Mouse (Mus musculus): ENCODE data around the gene Prkab2. TPM values are rescaled to one million over a fixed set of nuclear protein-coding genes. Genes with fewer than 3 reads are reported as not detected.
A peak's percentile ranks its signal among the peaks of the same experiment; 100 is the strongest.

Gene Prkab2
- polyA plus RNA-seq, 1 experiment from 2014 or later = 5.2 TPM

DNA sequence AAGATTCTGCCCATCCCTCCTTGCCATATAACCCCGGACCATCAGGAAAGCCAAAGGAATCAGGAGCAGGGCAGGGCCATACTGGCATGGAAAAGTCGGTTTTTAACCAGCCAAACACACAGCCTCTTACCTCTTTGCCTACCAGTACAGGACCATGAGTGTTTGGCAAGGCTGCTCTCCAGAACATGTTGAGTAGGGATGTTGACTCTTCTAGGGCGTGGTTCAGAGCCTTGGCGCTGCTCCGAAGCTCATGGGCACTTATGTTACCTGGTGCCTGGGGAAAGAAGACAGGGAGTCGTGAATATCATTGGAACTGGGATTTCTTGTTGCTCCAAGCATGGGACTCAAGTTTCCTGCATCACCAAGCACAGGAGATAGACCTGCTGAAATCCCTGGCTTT lies 35.8 kb downstream of the Prkab2 start:
- WGBS = 67% methylated on average over 6 of the region's 6 CpGs
- ATAC-seq (ENCODE audit: low read depth) = peak; percentile 86
- Histone ChIP-seq H3K27me3 (ENCODE audit: control insufficient read depth, insufficient read depth, low read depth, low read length) (no peaks in the 10 kb centered on the region), H3K4me3 (ENCODE audit: low read length) (no peak overlapping the region), H3K4me2 (ENCODE audit: low read depth, low read length) (no peak overlapping the region), H3K9ac (ENCODE audit: low read length) (no peak overlapping the region), H3K27ac (ENCODE audit: low read length) (0 out of 2 replicates have a peak overlapping the region, but pooled peaks have one; percentile 13), H3K36me3 (ENCODE audit: control insufficient read depth, insufficient read depth, low read length) (no peaks in the 10 kb centered on the region), H3K4me1 (replicated peaks; ENCODE audit: control insufficient read depth, insufficient read depth, low read length) (peaks cover 15% of the 10 kb centered on the region), H3K9me3 (ENCODE audit: control insufficient read depth, low read length) (no peaks in the 10 kb centered on the region)

DNA sequence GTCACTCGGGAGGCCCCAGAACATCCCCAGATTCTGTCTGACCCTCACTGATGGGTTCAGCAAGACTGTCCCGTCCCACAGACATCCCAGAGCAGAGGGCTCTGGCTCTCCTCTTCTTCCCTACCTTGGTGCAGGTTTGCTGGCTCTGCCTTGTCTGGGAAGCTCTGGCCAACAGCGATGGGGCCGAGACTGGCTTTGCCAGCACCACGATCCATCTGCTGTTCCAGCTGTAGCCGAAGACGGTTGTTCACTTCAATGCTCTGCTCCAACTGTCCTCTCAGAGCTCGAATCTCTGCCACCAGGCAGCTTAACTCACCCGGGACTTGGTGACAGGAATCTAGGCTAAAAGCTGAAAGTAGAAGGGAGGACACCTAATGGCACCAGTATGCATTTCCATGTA lies 38.9 kb downstream of the Prkab2 start:
- ATAC-seq (ENCODE audit: low read depth) = no peak
- H3K9me3 ChIP-seq (ENCODE audit: control insufficient read depth, low read length) = no peaks in the 10 kb centered on the region
- WGBS = 76% methylated on average over 9 of the region's 9 CpGs
- no peak overlapping the region for H3K27ac ChIP-seq (ENCODE audit: low read length)
- no peak overlapping the region for H3K9ac ChIP-seq (ENCODE audit: low read length)
- H3K4me3 ChIP-seq (ENCODE audit: low read length) = no peak overlapping the region
- H3K4me1 ChIP-seq (replicated peaks; ENCODE audit: control insufficient read depth, insufficient read depth, low read length) = peaks cover 11% of the 10 kb centered on the region
- no peaks in the 10 kb centered on the region for H3K27me3 ChIP-seq (ENCODE audit: control insufficient read depth, insufficient read depth, low read depth, low read length)
- H3K36me3 ChIP-seq (ENCODE audit: control insufficient read depth, insufficient read depth, low read length) = no peaks in the 10 kb centered on the region
- no peak overlapping the region for H3K4me2 ChIP-seq (ENCODE audit: low read depth, low read length)

DNA sequence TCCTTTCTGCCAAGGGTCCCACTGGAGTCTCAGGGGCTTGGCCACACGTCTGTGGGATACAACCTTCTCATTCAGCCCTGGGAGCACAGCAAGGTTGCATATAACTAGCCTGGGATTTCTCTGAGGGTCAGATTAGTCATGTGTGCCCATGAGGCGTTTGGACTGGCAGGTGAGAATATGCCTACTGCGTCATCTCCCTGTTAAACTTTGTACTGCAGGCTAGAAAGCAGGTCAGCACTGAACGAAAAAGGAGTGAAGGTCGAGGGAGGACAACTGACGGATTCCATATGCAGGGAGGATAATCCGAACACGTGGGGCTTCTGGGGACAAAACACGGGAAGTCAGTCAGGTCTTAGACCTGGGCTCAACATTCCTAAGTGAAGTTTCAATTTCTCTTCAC lies 39.3 kb downstream of the Prkab2 start:
- no peaks in the 10 kb centered on the region for H3K27me3 ChIP-seq (ENCODE audit: control insufficient read depth, insufficient read depth, low read depth, low read length)
- no peak overlapping the region for H3K4me3 ChIP-seq (ENCODE audit: low read length)
- H3K27ac ChIP-seq (ENCODE audit: low read length) = no peak overlapping the region
- H3K9ac ChIP-seq (ENCODE audit: low read length) = no peak overlapping the region
- no peaks in the 10 kb centered on the region for H3K9me3 ChIP-seq (ENCODE audit: control insufficient read depth, low read length)
- no peak for ATAC-seq (ENCODE audit: low read depth)
- H3K4me2 ChIP-seq (ENCODE audit: low read depth, low read length) = no peak overlapping the region
- WGBS = 61% methylated on average over 9 of the region's 9 CpGs
- H3K36me3 ChIP-seq (ENCODE audit: control insufficient read depth, insufficient read depth, low read length) = no peaks in the 10 kb centered on the region
- H3K4me1 ChIP-seq (replicated peaks; ENCODE audit: control insufficient read depth, insufficient read depth, low read length) = peaks cover 11% of the 10 kb centered on the region

DNA sequence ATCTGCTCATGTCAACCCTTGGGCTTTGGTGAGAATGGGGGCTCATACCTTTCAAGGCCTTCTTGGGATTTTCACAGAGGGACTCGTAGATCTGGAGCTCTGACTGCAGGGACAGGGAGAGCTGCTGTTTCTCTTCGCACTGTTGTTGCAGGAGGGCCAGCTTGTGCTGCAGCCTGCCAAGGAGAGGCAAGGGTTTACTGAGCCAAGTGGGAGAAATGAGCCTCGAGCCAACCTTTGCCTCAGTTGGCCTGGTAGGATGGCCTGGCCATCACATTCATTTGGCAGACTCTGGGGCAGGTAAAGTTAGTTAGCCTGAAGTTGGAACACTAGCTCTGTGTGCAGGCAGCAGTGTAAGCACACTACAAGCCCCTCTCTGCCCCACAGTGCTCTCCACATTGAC lies 41.1 kb downstream of the Prkab2 start:
- no peaks in the 10 kb centered on the region for H3K27me3 ChIP-seq (ENCODE audit: control insufficient read depth, insufficient read depth, low read depth, low read length)
- H3K4me2 ChIP-seq (ENCODE audit: low read depth, low read length) = no peak overlapping the region
- no peaks in the 10 kb centered on the region for H3K36me3 ChIP-seq (ENCODE audit: control insufficient read depth, insufficient read depth, low read length)
- H3K9me3 ChIP-seq (ENCODE audit: control insufficient read depth, low read length) = no peaks in the 10 kb centered on the region
- peaks cover 4% of the 10 kb centered on the region; the same call in 1 of the 2 replicates for H3K4me1 ChIP-seq (replicated peaks; ENCODE audit: control insufficient read depth, insufficient read depth, low read length)
- H3K4me3 ChIP-seq (ENCODE audit: low read length) = no peak overlapping the region
- WGBS = 83% methylated on average over 3 of the region's 3 CpGs
- H3K9ac ChIP-seq (ENCODE audit: low read length) = no peak overlapping the region
- ATAC-seq (ENCODE audit: low read depth) = no peak
- no peak overlapping the region for H3K27ac ChIP-seq (ENCODE audit: low read length)

DNA sequence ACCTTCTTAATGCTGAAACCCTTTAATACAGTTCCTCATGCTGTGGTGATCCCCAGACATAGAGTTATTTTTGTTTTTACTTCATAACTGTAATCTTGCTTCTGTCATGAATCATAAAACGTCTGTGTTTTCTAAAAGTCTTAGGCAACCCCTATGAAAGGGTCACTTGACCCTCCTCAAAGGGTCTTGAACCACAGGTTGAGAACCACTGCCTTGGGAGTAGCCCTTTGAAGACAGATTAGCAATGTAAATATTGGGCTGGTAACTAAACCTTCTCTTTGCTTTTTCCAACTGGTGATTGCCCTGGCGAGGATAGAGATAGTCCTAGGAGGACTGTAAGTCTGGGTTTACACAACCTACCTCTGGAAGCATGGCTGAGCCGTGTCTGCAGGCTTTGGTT lies 43.2 kb downstream of the Prkab2 start:
- ATAC-seq (ENCODE audit: low read depth) = no peak
- no peaks in the 10 kb centered on the region for H3K9me3 ChIP-seq (ENCODE audit: control insufficient read depth, low read length)
- 28% methylated on average over 3 of the region's 3 CpGs for WGBS
- no peak overlapping the region for H3K9ac ChIP-seq (ENCODE audit: low read length)
- H3K4me2 ChIP-seq (ENCODE audit: low read depth, low read length) = no peak overlapping the region
- no peak overlapping the region for H3K4me3 ChIP-seq (ENCODE audit: low read length)
- H3K4me1 ChIP-seq (replicated peaks; ENCODE audit: control insufficient read depth, insufficient read depth, low read length) = no peaks in the 10 kb centered on the region
- H3K27me3 ChIP-seq (ENCODE audit: control insufficient read depth, insufficient read depth, low read depth, low read length) = no peaks in the 10 kb centered on the region
- no peaks in the 10 kb centered on the region for H3K36me3 ChIP-seq (ENCODE audit: control insufficient read depth, insufficient read depth, low read length)
- H3K27ac ChIP-seq (ENCODE audit: low read length) = no peak overlapping the region

DNA sequence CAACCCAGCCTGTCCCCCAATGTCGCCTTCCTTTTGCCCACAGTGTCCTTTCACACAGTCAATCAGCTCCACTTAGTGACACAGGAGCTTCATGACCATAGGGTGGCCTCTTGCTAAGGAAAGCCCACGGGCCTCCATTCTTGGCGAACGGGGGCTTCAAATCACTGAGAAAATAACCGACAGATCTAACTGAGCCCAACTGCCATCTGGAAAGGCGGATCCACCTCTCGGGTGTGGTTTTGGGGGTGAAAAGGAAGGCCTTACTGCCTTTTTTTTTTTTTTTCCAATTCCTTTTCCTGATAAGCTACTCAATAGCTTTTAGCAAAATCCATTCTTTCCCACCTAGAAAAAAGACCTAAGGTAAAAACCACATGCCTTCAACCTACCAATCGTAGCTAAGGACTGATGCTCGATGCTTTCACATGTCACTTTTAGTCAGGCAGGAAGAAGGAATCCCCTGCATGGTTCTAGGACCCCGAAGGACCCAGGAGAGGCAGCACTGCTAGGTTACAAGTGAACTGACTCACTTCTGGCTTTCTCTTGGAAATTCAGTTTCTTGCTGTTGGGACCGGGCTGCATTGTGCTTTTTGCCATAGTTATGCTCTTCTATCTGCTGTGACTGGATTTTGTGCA lies 44.6 kb downstream of the Prkab2 start:
- H3K27ac ChIP-seq (ENCODE audit: low read length) = no peak overlapping the region
- no peak overlapping the region for H3K4me3 ChIP-seq (ENCODE audit: low read length)
- no peak for ATAC-seq (ENCODE audit: low read depth)
- no peak overlapping the region for H3K4me2 ChIP-seq (ENCODE audit: low read depth, low read length)
- WGBS = 86% methylated on average over 11 of the region's 11 CpGs
- H3K27me3 ChIP-seq (ENCODE audit: control insufficient read depth, insufficient read depth, low read depth, low read length) = no peaks in the 10 kb centered on the region
- H3K36me3 ChIP-seq (ENCODE audit: control insufficient read depth, insufficient read depth, low read length) = no peaks in the 10 kb centered on the region
- H3K4me1 ChIP-seq (replicated peaks; ENCODE audit: control insufficient read depth, insufficient read depth, low read length) = no peaks in the 10 kb centered on the region
- H3K9ac ChIP-seq (ENCODE audit: low read length) = no peak overlapping the region
- H3K9me3 ChIP-seq (ENCODE audit: control insufficient read depth, low read length) = no peaks in the 10 kb centered on the region

DNA sequence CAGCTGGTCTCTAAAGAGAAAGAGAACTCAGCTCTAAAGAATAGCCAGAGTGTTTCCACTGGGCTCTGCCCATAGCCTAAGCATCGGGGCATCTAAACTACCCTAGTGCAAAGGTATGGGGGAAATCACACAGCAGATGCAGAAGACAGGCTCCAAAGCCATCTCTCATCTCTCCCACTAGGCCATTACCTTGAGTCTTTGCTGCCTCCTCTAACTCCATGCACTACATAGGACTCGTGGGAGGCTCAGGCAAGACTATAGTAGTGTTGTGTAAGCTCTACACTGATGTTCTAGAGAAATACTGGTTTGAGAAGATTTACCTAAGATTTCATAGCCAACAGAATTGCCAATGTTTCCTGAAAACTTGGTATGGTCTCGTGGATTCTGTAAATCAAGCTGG lies 47.5 kb downstream of the Prkab2 start:
- WGBS = 72% methylated on average over 3 of the region's 3 CpGs
- Histone ChIP-seq H3K27ac (ENCODE audit: low read length) (no peak overlapping the region), H3K9ac (ENCODE audit: low read length) (no peak overlapping the region), H3K9me3 (ENCODE audit: control insufficient read depth, low read length) (no peaks in the 10 kb centered on the region), H3K4me2 (ENCODE audit: low read depth, low read length) (no peak overlapping the region), H3K27me3 (ENCODE audit: control insufficient read depth, insufficient read depth, low read depth, low read length) (no peaks in the 10 kb centered on the region), H3K36me3 (ENCODE audit: control insufficient read depth, insufficient read depth, low read length) (no peaks in the 10 kb centered on the region), H3K4me1 (replicated peaks; ENCODE audit: control insufficient read depth, insufficient read depth, low read length) (no peaks in the 10 kb centered on the region), H3K4me3 (ENCODE audit: low read length) (no peak overlapping the region)
- ATAC-seq (ENCODE audit: low read depth) = no peak

DNA sequence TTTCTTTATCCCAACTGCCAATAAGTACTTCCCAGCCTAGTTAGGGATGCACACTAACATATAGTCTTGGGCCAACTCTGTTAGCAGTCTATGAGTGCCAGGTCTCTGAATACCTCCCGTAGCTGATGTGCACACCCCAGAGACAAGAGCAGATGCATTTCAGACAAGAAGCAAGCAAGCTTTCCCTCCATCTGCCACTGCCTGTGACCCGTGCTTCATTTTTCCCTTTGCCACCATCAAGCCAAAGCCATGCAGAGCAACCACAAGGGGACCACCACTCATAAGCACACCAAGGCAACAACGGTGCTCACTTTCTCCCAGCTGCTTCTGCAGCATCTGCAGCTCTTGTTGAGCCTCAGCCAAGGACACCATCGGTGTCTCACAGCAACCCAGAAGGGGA lies 48.6 kb downstream of the Prkab2 start:
- Histone ChIP-seq H3K4me1 (replicated peaks; ENCODE audit: control insufficient read depth, insufficient read depth, low read length) (no peaks in the 10 kb centered on the region), H3K4me3 (ENCODE audit: low read length) (no peak overlapping the region), H3K27ac (ENCODE audit: low read length) (no peak overlapping the region), H3K9ac (ENCODE audit: low read length) (no peak overlapping the region), H3K27me3 (ENCODE audit: control insufficient read depth, insufficient read depth, low read depth, low read length) (no peaks in the 10 kb centered on the region), H3K4me2 (ENCODE audit: low read depth, low read length) (no peak overlapping the region), H3K36me3 (ENCODE audit: control insufficient read depth, insufficient read depth, low read length) (no peaks in the 10 kb centered on the region), H3K9me3 (ENCODE audit: control insufficient read depth, low read length) (no peaks in the 10 kb centered on the region)
- ATAC-seq (ENCODE audit: low read depth) = no peak
- WGBS = 79% methylated on average over 4 of the region's 4 CpGs

DNA sequence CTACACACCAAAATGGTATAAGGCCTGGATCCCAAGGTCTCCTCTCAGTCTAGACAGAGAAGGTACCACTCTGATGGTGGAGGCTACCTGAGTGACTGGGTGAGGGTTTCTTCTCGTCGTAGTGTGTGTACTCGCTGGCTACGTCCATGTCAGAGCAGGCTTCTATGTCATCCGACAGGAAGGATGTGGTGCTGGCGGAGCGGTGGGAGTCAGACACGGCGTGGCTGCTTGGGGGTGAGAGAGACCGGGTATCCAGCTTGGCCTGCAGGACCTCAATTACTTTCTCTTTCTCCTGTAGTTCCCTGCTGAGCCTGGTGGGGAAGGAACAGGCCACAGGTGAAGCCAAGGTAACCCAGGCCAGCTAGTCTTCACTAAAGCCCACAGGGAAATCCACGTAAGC lies 52.1 kb downstream of the Prkab2 start:
- no peak overlapping the region for H3K4me3 ChIP-seq (ENCODE audit: low read length)
- H3K9me3 ChIP-seq (ENCODE audit: control insufficient read depth, low read length) = no peaks in the 10 kb centered on the region
- 83% methylated on average over 11 of the region's 11 CpGs for WGBS
- no peak for ATAC-seq (ENCODE audit: low read depth)
- H3K36me3 ChIP-seq (ENCODE audit: control insufficient read depth, insufficient read depth, low read length) = no peaks in the 10 kb centered on the region
- no peak overlapping the region for H3K4me2 ChIP-seq (ENCODE audit: low read depth, low read length)
- no peak overlapping the region for H3K27ac ChIP-seq (ENCODE audit: low read length)
- H3K27me3 ChIP-seq (ENCODE audit: control insufficient read depth, insufficient read depth, low read depth, low read length) = no peaks in the 10 kb centered on the region
- H3K4me1 ChIP-seq (replicated peaks; ENCODE audit: control insufficient read depth, insufficient read depth, low read length) = no peaks in the 10 kb centered on the region
- H3K9ac ChIP-seq (ENCODE audit: low read length) = no peak overlapping the region

DNA sequence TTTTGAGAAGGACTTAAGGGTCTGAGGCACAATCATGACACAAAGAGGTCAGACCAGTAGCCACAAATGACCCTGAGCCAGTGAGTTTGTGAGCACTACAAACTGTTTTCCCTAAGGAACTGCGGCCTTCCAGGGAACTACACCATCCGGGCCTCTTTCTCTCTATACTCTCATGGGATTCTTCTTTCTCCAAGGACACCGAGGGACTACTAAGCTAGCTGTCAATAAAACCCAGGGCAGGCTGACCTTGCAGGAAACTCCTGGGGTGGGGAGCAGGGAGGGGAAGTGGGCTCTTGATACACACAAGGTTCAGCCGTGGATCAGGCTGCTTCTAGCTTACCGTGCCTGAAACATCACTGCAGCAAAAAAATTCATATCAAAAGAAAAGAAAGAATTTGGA lies 52.9 kb downstream of the Prkab2 start:
- Histone ChIP-seq H3K36me3 (ENCODE audit: control insufficient read depth, insufficient read depth, low read length) (no peaks in the 10 kb centered on the region), H3K4me1 (replicated peaks; ENCODE audit: control insufficient read depth, insufficient read depth, low read length) (no peaks in the 10 kb centered on the region), H3K4me2 (ENCODE audit: low read depth, low read length) (no peak overlapping the region), H3K9me3 (ENCODE audit: control insufficient read depth, low read length) (no peaks in the 10 kb centered on the region), H3K27me3 (ENCODE audit: control insufficient read depth, insufficient read depth, low read depth, low read length) (no peaks in the 10 kb centered on the region), H3K9ac (ENCODE audit: low read length) (no peak overlapping the region), H3K4me3 (ENCODE audit: low read length) (no peak overlapping the region), H3K27ac (ENCODE audit: low read length) (no peak overlapping the region)
- ATAC-seq (ENCODE audit: low read depth) = no peak
- 38% methylated on average over 5 of the region's 5 CpGs for WGBS

Measured in lung, embryonic 16.5 days (tissue).